Mouse (Mus musculus) frontal cortex, postnatal 25 days (tissue): ENCODE measurements around the gene Jak1.
"Not testable (repeated sequence)": the region's sequence is repeated elsewhere in the genome, so short reads cannot be mapped to it uniquely, and the experiment has no call there.

Source experiments
- DNase-seq, 2 experiments: peaks; one replicate each; pipeline ENCODE4 v3.0.0; 2022; ENCODE audit warnings: low spot score in 2 of 2

The Jak1 gene

GRCm38 (mm10) chr4:101276456-101277070 is 11.5 kb upstream of the Jak1 start:
- no peak for DNase-seq

- DNase-seq = no peak
These were observed 10.8 kb upstream of the Jak1 start for GRCm38 (mm10) chr4:101275881-101276280.

- DNase-seq = no peak
These were observed 5.7 kb upstream of the Jak1 start for GRCm38 (mm10) chr4:101270734-101271133.

- DNase-seq = not testable (repeated sequence)
These were observed 3.4 kb upstream of the Jak1 start for GRCm38 (mm10) chr4:101268506-101268905.

- no peak for DNase-seq
These were observed 441 bp upstream of the Jak1 start for GRCm38 (mm10) chr4:101265523-101265922.

GRCm38 (mm10) chr4:101263968-101264740 is 928 bp downstream of the Jak1 start:
- DNase-seq = no peak

GRCm38 (mm10) chr4:101261596-101261995 is 3.5 kb downstream of the Jak1 start:
- DNase-seq = no peak

GRCm38 (mm10) chr4:101260744-101261291 is 4.3 kb downstream of the Jak1 start:
- no peak for DNase-seq

GRCm38 (mm10) chr4:101256526-101257210 is 8.4 kb downstream of the Jak1 start:
- DNase-seq = no peak

- no peak for DNase-seq
These were observed 10.3 kb downstream of the Jak1 start for GRCm38 (mm10) chr4:101254606-101255349.

- no peak for DNase-seq
These were observed 11.1 kb downstream of the Jak1 start for GRCm38 (mm10) chr4:101254015-101254414.

- no peak for DNase-seq
These were observed 12.1 kb downstream of the Jak1 start for GRCm38 (mm10) chr4:101252781-101253622.

GRCm38 (mm10) chr4:101252016-101252415 is 13.1 kb downstream of the Jak1 start:
- DNase-seq = no peak

- DNase-seq = no peak
These were observed 14.9 kb downstream of the Jak1 start for GRCm38 (mm10) chr4:101249977-101250743.

GRCm38 (mm10) chr4:101247355-101247754 is 17.7 kb downstream of the Jak1 start:
- no peak for DNase-seq

GRCm38 (mm10) chr4:101246569-101246968 is 18.5 kb downstream of the Jak1 start:
- no peak for DNase-seq

GRCm38 (mm10) chr4:101244257-101245011 is 20.6 kb downstream of the Jak1 start:
- no peak for DNase-seq

- no peak for DNase-seq
These were observed 24.3 kb downstream of the Jak1 start for GRCm38 (mm10) chr4:101240875-101241173.

- no peak for DNase-seq
These were observed 24.8 kb downstream of the Jak1 start for GRCm38 (mm10) chr4:101240163-101240874.
